Mouse (Mus musculus) heart, adult 2 months (tissue): Measurements from ENCODE around the gene Vmn2r6.
"Not testable (repeated sequence)": the region's sequence is repeated elsewhere in the genome, so short reads cannot be mapped to it uniquely, and the experiment has no call there.

ENCODE experiments used
- CTCF ChIP-seq: fragments of 200-600 bp; IDR thresholded peaks from 2 replicates; pipeline ENCODE4 v1.8.1; 2022; ENCODE audit warnings: antibody characterized with exemption, mild to moderate bottlenecking, moderate library complexity
- EP300 ChIP-seq: fragments of 200-500 bp; IDR thresholded peaks from 2 replicates; pipeline ENCODE4 v1.6.1; 2011; ENCODE audit warnings: low read depth, low read length, control low read depth; ENCODE audit not compliant: insufficient read depth

- TF ChIP-seq CTCF, EP300: not testable (repeated sequence)
Measured at GRCm38 (mm10) chr3:64509742-64510141, 55.9 kb downstream of the Vmn2r6 start, which contains the start of gene Vmn2r5.
